Mouse (Mus musculus) right cerebral cortex, postnatal 4 days (tissue): ENCODE results near the gene Gm14569.
A peak's percentile ranks its signal among the peaks of the same experiment; 100 is the strongest.

Experiments used
- DNase-seq: peaks from one replicate; pipeline ENCODE4 v3.0.0-alpha.2; 2022

Gm14569 gene

GRCm38 (mm10) chrX:36491730-36492129, at the start of gene Gm14569:
Gm14569 (minus strand) TSS chrX:36491830.
- no peak for DNase-seq

- DNase-seq, result peak; percentile 79
These were observed 42.9 kb upstream of the Gm14569 start for GRCm38 (mm10) chrX:36534514-36534913.

GRCm38 (mm10) chrX:36533744-36534143, 42.1 kb upstream of the Gm14569 start:
- DNase-seq, result no peak

GRCm38 (mm10) chrX:36530251-36530650, 38.6 kb upstream of the Gm14569 start:
- DNase-seq, result no peak

- DNase-seq, result no peak
These were observed 32.1 kb upstream of the Gm14569 start for GRCm38 (mm10) chrX:36523729-36524128.

- no peak for DNase-seq
These were observed 22.1 kb upstream of the Gm14569 start for GRCm38 (mm10) chrX:36513726-36514125.

GRCm38 (mm10) chrX:36513231-36513630, 21.6 kb upstream of the Gm14569 start:
- no peak for DNase-seq

- no peak for DNase-seq
These were observed 15.2 kb upstream of the Gm14569 start for GRCm38 (mm10) chrX:36506863-36507262.

- no peak for DNase-seq
These were observed 2.1 kb downstream of the Gm14569 start for GRCm38 (mm10) chrX:36489506-36489905.

- no peak for DNase-seq
These were observed 3.6 kb downstream of the Gm14569 start for GRCm38 (mm10) chrX:36487996-36488395.

GRCm38 (mm10) chrX:36474873-36475272, 16.8 kb downstream of the Gm14569 start:
- no peak for DNase-seq

GRCm38 (mm10) chrX:36474103-36474751, 17.4 kb downstream of the Gm14569 start:
- peak; percentile 11 for DNase-seq

- DNase-seq, result peak; percentile 17
These were observed 35.6 kb downstream of the Gm14569 start for GRCm38 (mm10) chrX:36456031-36456430.

- DNase-seq, result no peak
These were observed 53.7 kb downstream of the Gm14569 start for GRCm38 (mm10) chrX:36437932-36438331.

GRCm38 (mm10) chrX:36434993-36435392, 56.6 kb downstream of the Gm14569 start:
- DNase-seq, result no peak

GRCm38 (mm10) chrX:36419153-36419552, 72.5 kb downstream of the Gm14569 start:
- peak; percentile 6 for DNase-seq

- DNase-seq, result no peak
These were observed 89.3 kb downstream of the Gm14569 start for GRCm38 (mm10) chrX:36402316-36402715.

GRCm38 (mm10) chrX:36400980-36401379, 90.7 kb downstream of the Gm14569 start, which contains the start of gene Gm6268:
Gm6268 (plus strand) TSS chrX:36401280.
- no peak for DNase-seq

GRCm38 (mm10) chrX:36393279-36393678, 98.4 kb downstream of the Gm14569 start:
- DNase-seq, result no peak

GRCm38 (mm10) chrX:36392672-36393071, 99.0 kb downstream of the Gm14569 start:
- no peak for DNase-seq

GRCm38 (mm10) chrX:36390503-36390902, 101.1 kb downstream of the Gm14569 start:
- DNase-seq, result no peak

GRCm38 (mm10) chrX:36389971-36390370, 101.7 kb downstream of the Gm14569 start:
- no peak for DNase-seq

- no peak for DNase-seq
These were observed 106.3 kb downstream of the Gm14569 start for GRCm38 (mm10) chrX:36385340-36385739.
